Mouse (Mus musculus) midbrain, embryonic 12.5 days (tissue): ENCODE data around the gene Zkscan1. TPM values are rescaled to one million over a fixed set of nuclear protein-coding genes. Genes with fewer than 3 reads are reported as not detected.

Source experiments
- ATAC-seq: fragments of 200-750 bp; cut with Nextera tagmentation; 2 replicates; pipeline ENCODE4 v1.8.0; 2017; ENCODE audit warnings: low read depth, moderate TSS enrichment, moderate library complexity; ENCODE audit not compliant: low FRiP score
- H3K27ac ChIP-seq: fragments of 300-500 bp; sonication (generic); replicated peaks from 2 replicates; pipeline ENCODE4 v1.5.1; 2016; ENCODE audit warnings: mild to moderate bottlenecking
- H3K27me3 ChIP-seq: fragments of 300-500 bp; sonication (generic); 2 replicates; pipeline ENCODE4 v1.6.1; 2016; ENCODE audit warnings: mild to moderate bottlenecking
- H3K36me3 ChIP-seq: fragments of 300-500 bp; sonication (generic); 2 replicates; pipeline ENCODE4 v1.6.1; 2016
- H3K4me1 ChIP-seq: fragments of 300-500 bp; sonication (generic); 2 replicates; pipeline ENCODE4 v1.6.1; 2016
- H3K4me2 ChIP-seq: fragments of 300-500 bp; sonication (generic); replicated peaks from 2 replicates; pipeline ENCODE4 v1.6.1; 2016; ENCODE audit warnings: mild to moderate bottlenecking, moderate library complexity
- H3K4me3 ChIP-seq: fragments of 300-500 bp; sonication (generic); 2 replicates; pipeline ENCODE4 v1.5.1; 2016; ENCODE audit warnings: mild to moderate bottlenecking
- H3K9ac ChIP-seq: fragments of 300-500 bp; sonication (generic); replicated peaks from 2 replicates; pipeline ENCODE4 v1.6.1; 2016; ENCODE audit warnings: mild to moderate bottlenecking, moderate library complexity
- H3K9me3 ChIP-seq: fragments of 300-500 bp; sonication (generic); 2 replicates; pipeline ENCODE4 v1.6.1; 2016; ENCODE audit warnings: mild to moderate bottlenecking
- WGBS: fragments of 180-500 bp; shearing (Covaris S2); methylation state at CpG from one replicate; pipeline ENCODE4 v1.1.7; 2016; 5-methylcytosine and 5-hydroxymethylcytosine counted together
- polyA plus RNA-seq: library from polyadenylated mRNA; unstranded; fragments of >200 nt; fragmentation: Nextera tagmentation; extraction: Ambion mirVana; gene quantifications from 2 replicates; pipeline ENCODE4 v1.2.1, GENCODE M21; 2016

Zkscan1 gene
- polyA plus RNA-seq, 1 experiment from 2014 or later = 39.6 TPM

GRCm38 (mm10) chr5:138118041-138118440 is 33.2 kb downstream of the Zkscan1 start:
- H3K4me2 ChIP-seq = peak overlapping the region; percentile 74
- peak overlapping the region; percentile 93; the same call in 1 of the 2 replicates for H3K27ac ChIP-seq
- H3K9me3 ChIP-seq = no peaks in the 10 kb centered on the region
- H3K27me3 ChIP-seq = no peaks in the 10 kb centered on the region
- H3K4me1 ChIP-seq = peaks cover 17% of the 10 kb centered on the region
- H3K36me3 ChIP-seq = peaks cover 21% of the 10 kb centered on the region
- peak overlapping the region; percentile 73 for H3K4me3 ChIP-seq
- H3K9ac ChIP-seq = peak overlapping the region; percentile 81
- no peak for ATAC-seq
- 79% methylated on average over 3 of the region's 3 CpGs for WGBS

- ATAC-seq = no peak
- Histone ChIP-seq H3K27me3 (no peaks in the 10 kb centered on the region), H3K36me3 (peaks cover 83% of the 10 kb centered on the region), H3K4me1 (no peaks in the 10 kb centered on the region), H3K9ac (no peak overlapping the region), H3K27ac (no peak overlapping the region), H3K4me2 (no peak overlapping the region), H3K4me3 (no peak overlapping the region), H3K9me3 (no peaks in the 10 kb centered on the region)
- WGBS = 94% methylated on average over 5 of the region's 5 CpGs
Measured at GRCm38 (mm10) chr5:138132425-138133064, 47.7 kb downstream of the Zkscan1 start.

- Histone ChIP-seq H3K27me3 (no peaks in the 10 kb centered on the region), H3K4me2 (no peak overlapping the region), H3K4me3 (no peak overlapping the region), H3K27ac (no peak overlapping the region), H3K9me3 (no peaks in the 10 kb centered on the region), H3K36me3 (peaks cover 46% of the 10 kb centered on the region), H3K9ac (no peak overlapping the region), H3K4me1 (no peaks in the 10 kb centered on the region)
- 92% methylated on average over 4 of the region's 4 CpGs for WGBS
- no peak for ATAC-seq
Measured at GRCm38 (mm10) chr5:138137257-138137656, 52.4 kb downstream of the Zkscan1 start.

GRCm38 (mm10) chr5:138137935-138138549 is 53.2 kb downstream of the Zkscan1 start:
- Histone ChIP-seq H3K4me1 (no peaks in the 10 kb centered on the region), H3K27ac (no peak overlapping the region), H3K4me3 (no peak overlapping the region), H3K4me2 (no peak overlapping the region), H3K9ac (no peak overlapping the region), H3K27me3 (no peaks in the 10 kb centered on the region), H3K9me3 (no peaks in the 10 kb centered on the region), H3K36me3 (peaks cover 41% of the 10 kb centered on the region)
- 65% methylated on average over 8 of the region's 8 CpGs for WGBS
- ATAC-seq = 0 out of 2 replicates have a peak, but pooled peaks have one; percentile 30

- Histone ChIP-seq H3K27me3 (no peaks in the 10 kb centered on the region), H3K4me2 (no peak overlapping the region), H3K4me3 (no peak overlapping the region), H3K9me3 (no peaks in the 10 kb centered on the region), H3K27ac (no peak overlapping the region), H3K36me3 (peaks cover 41% of the 10 kb centered on the region), H3K9ac (no peak overlapping the region), H3K4me1 (no peaks in the 10 kb centered on the region)
- 82% methylated on average over 4 of the region's 4 CpGs for WGBS
- no peak for ATAC-seq
Measured at GRCm38 (mm10) chr5:138138585-138138984, 53.7 kb downstream of the Zkscan1 start.

GRCm38 (mm10) chr5:138154390-138154789 is 69.5 kb downstream of the Zkscan1 start:
- ATAC-seq = no peak
- WGBS = 91% methylated on average over 3 of the region's 3 CpGs
- Histone ChIP-seq H3K4me2 (peak overlapping the region; percentile 71), H3K9me3 (no peaks in the 10 kb centered on the region), H3K36me3 (peaks cover 28% of the 10 kb centered on the region), H3K27ac (no peak overlapping the region), H3K27me3 (no peaks in the 10 kb centered on the region), H3K4me1 (peaks cover 9% of the 10 kb centered on the region), H3K4me3 (peak overlapping the region; percentile 69), H3K9ac (peak overlapping the region; percentile 81)

- H3K4me1 ChIP-seq = peaks cover 9% of the 10 kb centered on the region
- H3K9me3 ChIP-seq = no peaks in the 10 kb centered on the region
- H3K4me2 ChIP-seq = peak within 1 kb of the TSS; percentile 71
- peak within 1 kb of the TSS; percentile 94 for H3K27ac ChIP-seq
- 0% methylated on average over 31 of the region's 31 CpGs for WGBS
- peaks cover 22% of the 10 kb centered on the region for H3K36me3 ChIP-seq
- ATAC-seq = peak; percentile 96
- H3K9ac ChIP-seq = peak within 1 kb of the TSS; percentile 81
- peak within 1 kb of the TSS; percentile 69 for H3K4me3 ChIP-seq
- no peaks in the 10 kb centered on the region for H3K27me3 ChIP-seq
Measured at GRCm38 (mm10) chr5:138155443-138155976, 70.6 kb downstream of the Zkscan1 start, which contains the start of gene Zfp113. Gene Zfp113 (minus strand): TSS chr5:138155744.

Other genes with a start within 250 kb of the Zkscan1 start
- gene Pilra, start 248.8 kb upstream of the Zkscan1 start, polyA plus RNA-seq = 0.29 and 0.33 TPM in 2 replicates
- not detected in 2 replicates for gene Pilrb1, start 227.0 kb upstream of the Zkscan1 start, polyA plus RNA-seq
- gene Pilrb2, start 213.3 kb upstream of the Zkscan1 start, polyA plus RNA-seq = not detected in 2 replicates
- gene Cyp3a13, start 163.5 kb upstream of the Zkscan1 start, polyA plus RNA-seq = not detected in 2 replicates
- gene Gjc3, start 122.0 kb upstream of the Zkscan1 start, polyA plus RNA-seq = 0.15 TPM in 1 of 2 replicates, not detected in the other
- not detected in 2 replicates for gene Azgp1, start 103.6 kb upstream of the Zkscan1 start, polyA plus RNA-seq
- gene Smok3a, start 63.8 kb upstream of the Zkscan1 start, polyA plus RNA-seq = not detected in 2 replicates
- not detected in 2 replicates for gene Smok3b, start 63.7 kb upstream of the Zkscan1 start, polyA plus RNA-seq
- gene Smok3c, start 31.9 kb upstream of the Zkscan1 start, polyA plus RNA-seq = not detected in 2 replicates
- 109 TPM in 2 replicates for gene Zscan21, start 31.8 kb downstream of the Zkscan1 start, polyA plus RNA-seq
- gene Zfp113, start 70.7 kb downstream of the Zkscan1 start, polyA plus RNA-seq = 46.3 and 47.0 TPM in 2 replicates
- gene Cops6, start 76.0 kb downstream of the Zkscan1 start, polyA plus RNA-seq = 280 and 295 TPM in 2 replicates
- 27.9 and 28.2 TPM in 2 replicates for gene Ap4m1, start 86.9 kb downstream of the Zkscan1 start, polyA plus RNA-seq
- gene Mcm7, start 87.3 kb downstream of the Zkscan1 start, polyA plus RNA-seq = 250 and 269 TPM in 2 replicates
- gene Taf6, start 102.4 kb downstream of the Zkscan1 start, polyA plus RNA-seq = 121 and 129 TPM in 2 replicates
- gene Cnpy4, start 102.4 kb downstream of the Zkscan1 start, polyA plus RNA-seq = 43.9 and 47.7 TPM in 2 replicates
- 11.6 and 12.2 TPM in 2 replicates for gene Mblac1, start 109.2 kb downstream of the Zkscan1 start, polyA plus RNA-seq
- not detected in 2 replicates for gene Nxpe5, start 140.8 kb downstream of the Zkscan1 start, polyA plus RNA-seq
- gene Lamtor4, start 170.4 kb downstream of the Zkscan1 start, polyA plus RNA-seq = 51.2 and 57.8 TPM in 2 replicates
- 18.8 and 20.3 TPM in 2 replicates for gene BC037034, start 178.9 kb downstream of the Zkscan1 start, polyA plus RNA-seq
- 4.6 and 5.2 TPM in 2 replicates for gene Gal3st4, start 187.8 kb downstream of the Zkscan1 start, polyA plus RNA-seq
- 0.13 TPM in 1 of 2 replicates, not detected in the other for gene Gm43720, start 194.9 kb downstream of the Zkscan1 start, polyA plus RNA-seq
- 152 and 160 TPM in 2 replicates for gene Gpc2, start 194.9 kb downstream of the Zkscan1 start, polyA plus RNA-seq
- 4.0 and 5.5 TPM in 2 replicates for gene Stag3, start 195.2 kb downstream of the Zkscan1 start, polyA plus RNA-seq